ENCODE assay signal across 9 mouse cellular contexts in the genomic region with DNA sequence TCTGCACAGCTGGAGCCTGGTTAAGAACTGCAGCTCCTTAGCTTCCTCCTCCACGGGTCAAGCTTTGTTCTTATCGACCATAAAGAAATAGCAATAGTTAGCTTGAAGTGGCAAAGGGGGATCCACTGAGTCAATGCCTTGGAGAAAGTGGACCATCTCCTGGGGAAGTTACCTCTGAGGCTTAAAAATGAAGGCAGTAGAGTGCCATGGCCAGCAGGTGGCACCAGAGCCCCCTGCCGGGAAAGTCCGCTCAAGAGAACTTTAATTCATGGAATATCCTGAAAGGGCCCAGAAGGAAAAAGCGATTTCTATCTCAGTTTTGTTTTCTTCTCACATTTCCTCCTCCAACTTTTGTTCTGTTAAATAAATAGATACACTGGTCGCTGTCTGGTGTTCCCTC. TPM values are rescaled to one million over a fixed set of nuclear protein-coding genes. Genes with fewer than 3 reads are reported as not detected.
DNase-seq lines count a peak whose midpoint lies in the region; ATAC-seq and TF ChIP-seq lines count a peak whose summit lies in the region.
"Had no signal": no experiment of that assay in that cellular context is flagged by ENCODE, and none has a peak within 500 bp of the region (broad histone marks: within the 10 kb centered on the region; RNA-seq: fewer than 3 reads in every experiment).

No protein-coding gene starts in this region.

- 25% methylated on average over 6 of the region's 6 CpGs for WGBS in kidney, adult 2 months
- WGBS in kidney, embryonic 14.5 days, result 29% methylated on average over 6 of the region's 6 CpGs
- 42% methylated on average over 6 of the region's 6 CpGs for WGBS in lung, embryonic 14.5 days

- no peak overlapping the region for H3K9ac ChIP-seq in kidney, embryonic 14.5 days (ENCODE audit: low read depth, low read length)
- H3K9ac ChIP-seq in lung, embryonic 14.5 days, result no peak overlapping the region
- H3K9ac ChIP-seq: embryonic facial prominence, embryonic 15.5 days; limb, embryonic 12.5 days had no signal

- no peak overlapping the region for H3K4me3 ChIP-seq in kidney, adult 2 months (ENCODE audit: insufficient read depth, low read depth, low read length)
- no peak overlapping the region for H3K4me3 ChIP-seq in kidney, embryonic 14.5 days (ENCODE audit: low read length)
- H3K4me3 ChIP-seq in E14TG2a.4 (replicated peaks; ENCODE audit: low read length), result no peak overlapping the region
- no peak overlapping the region for H3K4me3 ChIP-seq in lung, embryonic 14.5 days (ENCODE audit: low read depth, low read length)
- H3K4me3 ChIP-seq: embryonic facial prominence, embryonic 15.5 days; limb, embryonic 12.5 days had no signal

- H3K9me3 ChIP-seq in kidney, embryonic 14.5 days (ENCODE audit: control insufficient read depth, low read length), result no peaks in the 10 kb centered on the region
- no peaks in the 10 kb centered on the region for H3K9me3 ChIP-seq in E14TG2a.4 (ENCODE audit: low read length)
- no peaks in the 10 kb centered on the region for H3K9me3 ChIP-seq in lung, embryonic 14.5 days (ENCODE audit: low read depth, low read length)
- H3K9me3 ChIP-seq: embryonic facial prominence, embryonic 15.5 days; limb, embryonic 12.5 days had no signal

- H3K4me1 ChIP-seq in kidney, adult 2 months (ENCODE audit: control insufficient read depth, insufficient read depth, low read length), result no peaks in the 10 kb centered on the region
- no peaks in the 10 kb centered on the region for H3K4me1 ChIP-seq in kidney, embryonic 14.5 days (ENCODE audit: control insufficient read depth, insufficient read depth, low read length)
- peaks cover 7% of the 10 kb centered on the region; the same call in 1 of the 2 replicates for H3K4me1 ChIP-seq in E14TG2a.4 (replicated peaks; ENCODE audit: low read depth, low read length)
- no peaks in the 10 kb centered on the region for H3K4me1 ChIP-seq in lung, embryonic 14.5 days (ENCODE audit: insufficient read depth)
- H3K4me1 ChIP-seq: embryonic facial prominence, embryonic 15.5 days; limb, embryonic 12.5 days had no signal

- H3K36me3 ChIP-seq in kidney, adult 2 months (ENCODE audit: control insufficient read depth, insufficient read depth, low read length), result no peaks in the 10 kb centered on the region; the same call in none of the 2 replicates
- H3K36me3 ChIP-seq in kidney, embryonic 14.5 days (ENCODE audit: control insufficient read depth, insufficient read depth, low read length), result peaks cover 30% of the 10 kb centered on the region; the same call in 1 of the 2 replicates
- peaks cover 21% of the 10 kb centered on the region for H3K36me3 ChIP-seq in E14TG2a.4 (ENCODE audit: insufficient read depth, low read length)
- peaks cover 16% of the 10 kb centered on the region; the same call in 1 of the 2 replicates for H3K36me3 ChIP-seq in lung, embryonic 14.5 days (ENCODE audit: insufficient read depth)

- peak; percentile 70 for TF ChIP-seq CTCF in kidney, adult 2 months (conservative IDR thresholded peaks at IDR 0.05; ENCODE audit: insufficient read depth, insufficient read length, low read depth, low read length)
- peak; percentile 78 for TF ChIP-seq CTCF in E14TG2a.4 (conservative IDR thresholded peaks at IDR 0.05; ENCODE audit: low read length)
- TF ChIP-seq CTCF in lung, embryonic 14.5 days (IDR thresholded peaks at IDR 0.05; ENCODE audit: low read depth), result peak; percentile 85

- no peak for ATAC-seq in kidney, embryonic 14.5 days (ENCODE audit: low FRiP score, low TSS enrichment)
- no peak for ATAC-seq in lung, embryonic 14.5 days (ENCODE audit: insufficient read depth)

- no peak overlapping the region for H3K4me2 ChIP-seq in kidney, embryonic 14.5 days (replicated peaks; ENCODE audit: low read depth, low read length)
- no peak overlapping the region for H3K4me2 ChIP-seq in lung, embryonic 14.5 days
- H3K4me2 ChIP-seq: embryonic facial prominence, embryonic 15.5 days; limb, embryonic 12.5 days had no signal

- H3K27ac ChIP-seq in kidney, adult 2 months (ENCODE audit: insufficient read depth, low read depth, low read length), result no peak overlapping the region
- H3K27ac ChIP-seq in kidney, embryonic 14.5 days (ENCODE audit: low read depth, low read length), result no peak overlapping the region
- H3K27ac ChIP-seq in lung, embryonic 14.5 days (ENCODE audit: low read depth), result no peak overlapping the region
- H3K27ac ChIP-seq: embryonic facial prominence, embryonic 15.5 days; limb, embryonic 12.5 days had no signal

- TF ChIP-seq POLR2A in kidney, adult 2 months (IDR thresholded peaks at IDR 0.05; ENCODE audit: low read depth, low read length), result no peak

- DNase-seq in kidney, adult 2 months, result peak; percentile 47
- peak; percentile 42 for DNase-seq in 416B (ENCODE audit: low read depth)
- DNase-seq in embryo, embryonic 11 days, result peak; percentile 68
- DNase-seq in lung, embryonic 14.5 days, result peak; percentile 82
- peak; percentile 27 to 28 for DNase-seq in thymus, postnatal 36 days

- no peaks in the 10 kb centered on the region; the same call in 1 of the 2 replicates for H3K27me3 ChIP-seq in kidney, adult 2 months (replicated peaks; ENCODE audit: control insufficient read depth, insufficient read depth, low read length)
- H3K27me3 ChIP-seq in kidney, embryonic 14.5 days (ENCODE audit: control insufficient read depth, insufficient read depth, low read length), result no peaks in the 10 kb centered on the region
- H3K27me3 ChIP-seq in E14TG2a.4 (ENCODE audit: insufficient read depth, low read length), result no peaks in the 10 kb centered on the region
- H3K27me3 ChIP-seq in lung, embryonic 14.5 days (ENCODE audit: insufficient read depth, low read length), result no peaks in the 10 kb centered on the region
- H3K27me3 ChIP-seq: embryonic facial prominence, embryonic 15.5 days; limb, embryonic 12.5 days had no signal

RNA-seq across cellular contexts. Expression of gene BC051665, which starts 27.0 kb away (rescaled TPM):
- polyA plus RNA-seq in kidney, adult 2 months (2012; rRNA removed), result not detected in 2 replicates
- polyA plus RNA-seq in kidney, embryonic 14.5 days (2014; fragmentation: Nextera tagmentation; extraction: Ambion mirVana), result not detected in 2 replicates
- polyA plus RNA-seq in lung, embryonic 14.5 days (2014; fragmentation: Nextera tagmentation; extraction: Ambion mirVana), result not detected in 2 replicates
- polyA plus RNA-seq: embryonic facial prominence, embryonic 15.5 days; limb, embryonic 12.5 days had no signal

RNA-seq across cellular contexts. Expression of gene Ctsll3, which starts 43.5 kb away (rescaled TPM):
- not detected in 2 replicates for polyA plus RNA-seq in kidney, adult 2 months (2012; rRNA removed)
- not detected in 2 replicates for polyA plus RNA-seq in kidney, embryonic 14.5 days (2014; fragmentation: Nextera tagmentation; extraction: Ambion mirVana)
- polyA plus RNA-seq in lung, embryonic 14.5 days (2014; fragmentation: Nextera tagmentation; extraction: Ambion mirVana), result not detected in 2 replicates
- polyA plus RNA-seq: limb, embryonic 12.5 days had no signal

Comparison
In these comparisons a context has a peak if more than half of its experiments do, and no peak if none do; other contexts are left out.
1. DNase-seq: peak in every context shown above with its lines; median percentile 82 in lung, embryonic 14.5 days; 68 in embryo, embryonic 11 days; 47 in kidney, adult 2 months; 42 in 416B; 28 in thymus, postnatal 36 days.